Mouse (Mus musculus): ENCODE results near the gene Fth1.
"Not testable (repeated sequence)": the region's sequence is repeated elsewhere in the genome, so short reads cannot be mapped to it uniquely, and the experiment has no call there.

Gene Fth1

DNA sequence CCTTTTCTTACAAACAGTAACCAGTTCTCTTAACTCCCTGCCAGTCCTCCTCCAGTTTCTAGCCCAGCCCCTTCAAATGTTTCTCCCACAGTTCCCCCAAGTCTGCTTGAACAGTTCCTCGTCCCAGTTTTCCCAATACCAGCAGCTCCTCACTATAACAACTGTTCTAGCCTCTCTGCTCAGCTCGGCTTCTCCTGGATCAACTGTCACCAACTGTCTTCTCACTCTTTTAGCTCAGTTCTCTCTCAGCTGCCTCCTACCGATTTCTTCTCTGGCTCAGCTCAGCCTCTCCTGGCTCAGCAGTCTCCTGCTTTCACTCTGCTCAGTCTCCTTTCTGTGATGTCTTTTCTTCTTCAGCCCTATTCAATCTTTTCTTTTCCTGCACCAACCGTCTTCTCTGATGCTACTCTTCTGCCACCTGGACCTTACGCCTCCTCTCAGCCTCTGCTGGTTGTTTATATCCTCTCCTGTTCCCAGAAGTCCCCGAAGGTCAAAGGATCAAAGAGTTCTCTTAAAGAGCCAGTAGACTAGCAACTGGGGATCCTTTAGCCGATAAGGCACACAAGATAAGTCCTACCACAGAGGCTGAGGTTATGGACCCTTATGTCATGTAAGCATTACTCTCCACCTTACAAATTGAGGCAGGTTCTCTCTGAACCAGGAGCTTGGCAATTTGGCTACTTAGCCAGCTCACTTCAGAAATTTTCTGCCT lies 16.0 kb upstream of the Fth1 start:
- DNase-seq (ENCODE audit: low read depth): no peak

DNA sequence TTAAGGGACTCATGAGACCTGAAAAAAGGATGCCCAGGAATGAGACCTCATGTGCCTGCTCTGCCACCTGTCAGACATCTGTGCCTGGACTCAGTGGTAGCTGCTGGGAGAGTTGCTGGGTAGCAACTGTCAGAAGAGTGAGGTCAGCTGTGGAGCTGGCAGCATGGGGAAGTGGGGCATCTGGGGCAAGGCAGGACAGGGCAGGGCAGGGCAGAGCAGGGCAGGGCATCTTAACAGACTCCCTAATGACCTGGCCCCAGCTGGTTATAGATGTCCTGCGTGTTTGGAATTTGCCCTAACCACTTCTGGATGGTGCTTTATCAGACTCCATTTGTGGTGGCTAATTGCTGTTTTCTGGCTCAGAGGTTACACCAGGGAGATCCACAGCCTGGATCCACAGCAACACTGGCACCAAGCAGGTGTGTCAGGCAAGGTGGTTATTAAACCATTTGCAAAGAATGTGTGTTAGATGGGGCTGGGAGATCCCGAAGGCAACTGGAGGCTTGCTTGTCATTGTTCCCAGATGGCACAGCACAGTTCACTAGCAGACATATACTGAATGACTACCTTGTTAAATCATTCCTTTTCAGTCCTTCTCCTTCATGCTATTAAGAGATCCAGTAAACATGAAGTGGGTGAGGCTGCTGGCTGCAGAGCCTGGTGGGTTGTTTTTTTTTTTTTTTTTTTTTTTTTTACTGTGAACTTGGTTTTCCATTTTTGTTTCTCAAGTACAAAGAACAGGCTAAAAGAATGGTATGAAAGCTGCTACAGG lies 14.1 kb upstream of the Fth1 start:
- no peak for DNase-seq (ENCODE audit: low read depth)

DNA sequence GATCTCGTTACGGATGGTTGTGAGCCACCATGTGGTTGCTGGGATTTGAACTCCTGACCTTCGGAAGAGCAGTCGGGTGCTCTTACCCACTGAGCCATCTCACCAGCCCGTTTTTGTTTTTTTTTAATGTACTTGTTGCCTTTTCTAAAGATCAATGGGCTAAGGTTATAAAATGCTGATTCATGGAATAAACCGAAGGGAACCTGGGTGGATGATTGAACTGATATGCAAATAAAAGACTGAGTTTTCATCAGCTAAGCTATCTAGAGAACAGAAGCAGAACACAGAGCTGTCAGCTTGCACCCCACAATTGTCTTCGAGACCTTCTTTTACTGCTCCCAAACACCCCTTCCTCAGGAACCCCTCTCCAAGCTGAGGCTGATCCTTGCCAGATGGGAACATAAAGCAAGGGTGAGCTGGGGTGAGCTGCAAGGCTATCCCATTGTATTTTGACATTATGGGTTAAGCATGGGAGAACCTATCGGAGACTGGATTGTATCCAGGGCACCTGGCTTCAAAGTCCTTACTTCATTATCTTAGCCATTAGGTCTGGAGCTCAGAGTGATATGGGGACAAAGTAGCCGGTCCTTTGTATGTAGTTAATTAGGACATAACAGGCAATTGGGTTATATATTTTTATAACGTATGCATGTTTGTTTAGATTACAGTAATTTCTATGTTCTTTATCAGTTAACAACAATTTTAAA lies 12.2 kb upstream of the Fth1 start:
- DNase-seq (ENCODE audit: low read depth): no peak

DNA sequence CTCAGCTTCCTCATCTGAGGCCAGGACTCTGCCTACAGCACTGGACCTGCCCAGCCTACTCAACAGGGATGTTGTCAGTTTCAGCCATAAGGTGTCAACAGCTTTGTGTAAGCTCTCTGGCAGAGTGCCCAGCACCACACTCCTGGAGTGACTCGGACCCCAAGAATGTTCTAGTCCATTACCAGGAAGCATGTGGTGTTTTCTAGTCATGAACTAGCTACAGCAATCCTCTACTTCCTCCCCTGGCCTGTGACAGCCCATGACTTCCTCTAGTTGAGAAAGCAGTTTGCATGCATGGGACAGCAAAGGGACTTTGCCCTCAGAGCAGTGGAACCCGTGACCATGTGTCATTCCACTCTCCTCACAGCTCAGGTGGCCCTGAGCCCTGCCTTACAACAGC lies 5.5 kb upstream of the Fth1 start:
- DNase-seq (ENCODE audit: low read depth): not testable (repeated sequence)

DNA sequence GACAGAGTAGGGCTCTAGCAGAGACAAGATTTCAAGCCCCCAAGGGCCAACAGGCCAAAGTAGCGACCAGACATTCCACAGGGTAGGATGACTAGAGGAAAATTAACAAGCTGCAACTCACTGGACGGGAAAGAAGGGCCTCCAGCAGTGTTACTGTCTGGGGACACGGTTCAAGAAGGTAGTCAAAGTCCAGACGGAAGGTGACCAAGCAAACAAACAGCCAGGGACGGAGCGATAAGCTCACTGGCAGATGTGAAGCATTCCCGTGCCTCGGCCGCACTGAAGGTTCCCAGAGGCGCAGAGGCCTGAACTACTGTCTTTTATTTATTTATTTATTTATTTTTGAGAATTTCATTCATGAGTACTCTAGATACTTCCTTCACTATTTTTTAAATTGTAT lies 3.3 kb upstream of the Fth1 start:
- DNase-seq (ENCODE audit: low read depth): no peak

DNA sequence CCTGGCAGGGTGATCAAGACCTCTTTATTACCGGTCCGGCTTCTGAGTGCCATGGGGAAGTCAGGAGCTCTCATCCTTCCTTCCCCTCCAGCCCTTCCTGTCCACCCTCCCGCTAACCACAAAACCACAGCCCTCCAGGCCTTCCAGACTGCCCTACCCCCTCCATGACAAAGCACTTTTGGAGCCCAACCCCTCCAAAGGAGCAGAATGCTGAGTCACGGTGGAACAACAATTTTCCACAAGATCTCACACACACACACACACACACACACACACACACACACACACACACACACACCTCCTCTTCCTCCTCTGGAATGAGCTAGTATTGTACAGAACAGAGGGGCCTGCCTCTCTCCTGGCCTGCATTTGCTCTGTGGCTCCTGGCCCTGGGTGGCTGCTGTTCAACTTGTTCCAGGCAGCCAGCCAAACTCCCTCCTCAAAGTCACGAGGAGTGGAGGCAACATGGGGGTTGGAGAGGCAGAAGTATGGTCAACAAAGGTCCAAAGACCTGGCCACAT lies 1.9 kb upstream of the Fth1 start:
- DNase-seq (ENCODE audit: low read depth): no peak

DNA sequence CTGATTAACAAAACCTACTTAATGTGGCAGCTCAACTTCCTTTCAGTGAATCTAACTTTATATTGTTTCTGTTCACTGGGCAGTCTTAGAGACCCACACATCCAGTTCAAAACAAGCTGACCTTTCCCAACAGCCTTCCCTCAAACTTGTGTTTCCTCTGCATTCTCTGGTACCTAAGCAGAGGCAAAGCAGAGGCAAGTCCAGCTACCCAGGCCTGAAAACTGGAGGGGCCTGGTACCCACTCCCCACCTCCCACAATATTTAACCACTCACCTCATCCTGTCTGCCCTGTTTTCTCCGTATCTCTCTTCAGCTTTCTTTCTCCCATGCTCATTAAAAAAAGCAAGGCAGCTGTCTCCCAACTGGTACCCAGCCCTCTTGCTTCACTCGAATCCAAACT lies 1.2 kb upstream of the Fth1 start:
- DNase-seq (ENCODE audit: low read depth): no peak

DNA sequence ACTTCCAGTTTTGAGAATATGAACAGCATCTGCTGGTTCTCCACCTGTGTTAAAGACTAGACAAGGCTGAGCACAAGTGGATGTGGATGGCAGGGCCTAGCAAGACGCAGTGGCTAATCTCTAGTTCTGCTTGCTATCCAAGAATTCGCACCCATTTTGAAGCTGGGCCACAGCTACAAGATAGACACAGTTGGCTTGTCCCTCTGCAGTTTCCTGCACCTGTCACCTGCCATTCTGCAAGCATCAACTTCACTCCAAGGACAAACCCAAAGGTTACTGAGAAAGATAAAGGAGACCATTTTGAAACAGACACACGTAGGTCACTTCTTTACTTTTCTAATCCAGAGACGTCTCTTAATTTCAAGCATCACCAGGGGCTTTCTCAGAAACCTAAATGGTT lies 1.2 kb downstream of the Fth1 start:
- DNase-seq (ENCODE audit: low read depth): no peak

DNA sequence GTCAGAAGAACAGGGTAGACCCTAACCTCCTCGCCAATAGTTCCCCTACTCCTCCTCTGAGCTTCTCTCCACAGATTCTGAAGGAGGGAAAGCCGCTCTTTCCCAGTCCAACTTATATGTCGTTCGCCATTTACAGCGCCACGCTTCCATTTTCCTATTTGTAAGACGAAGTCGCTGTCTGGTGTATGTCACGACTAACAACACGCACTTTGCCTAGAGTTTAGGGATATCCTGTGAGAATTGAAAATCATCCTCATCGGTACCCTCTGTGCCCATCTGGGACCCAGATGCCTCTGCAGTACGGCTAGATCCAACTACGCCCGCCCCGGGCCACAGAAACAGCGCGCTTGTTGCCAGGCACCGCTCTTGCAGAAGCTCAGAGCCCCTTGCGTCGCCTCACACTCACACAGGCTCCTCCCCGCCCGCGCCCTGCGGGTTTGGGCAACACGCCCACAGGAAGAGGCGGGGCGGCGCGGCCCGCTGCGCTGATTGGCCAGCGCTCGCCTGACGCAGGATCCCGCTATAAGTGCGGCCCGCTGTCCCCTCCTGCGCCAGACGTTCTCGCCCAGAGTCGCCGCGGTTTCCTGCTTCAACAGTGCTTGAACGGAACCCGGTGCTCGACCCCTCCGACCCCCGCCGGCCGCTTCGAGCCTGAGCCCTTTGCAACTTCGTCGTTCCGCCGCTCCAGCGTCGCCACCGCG lies 1.9 kb downstream of the Fth1 start:
- peak; percentile 99 for DNase-seq (ENCODE audit: low read depth)

DNA sequence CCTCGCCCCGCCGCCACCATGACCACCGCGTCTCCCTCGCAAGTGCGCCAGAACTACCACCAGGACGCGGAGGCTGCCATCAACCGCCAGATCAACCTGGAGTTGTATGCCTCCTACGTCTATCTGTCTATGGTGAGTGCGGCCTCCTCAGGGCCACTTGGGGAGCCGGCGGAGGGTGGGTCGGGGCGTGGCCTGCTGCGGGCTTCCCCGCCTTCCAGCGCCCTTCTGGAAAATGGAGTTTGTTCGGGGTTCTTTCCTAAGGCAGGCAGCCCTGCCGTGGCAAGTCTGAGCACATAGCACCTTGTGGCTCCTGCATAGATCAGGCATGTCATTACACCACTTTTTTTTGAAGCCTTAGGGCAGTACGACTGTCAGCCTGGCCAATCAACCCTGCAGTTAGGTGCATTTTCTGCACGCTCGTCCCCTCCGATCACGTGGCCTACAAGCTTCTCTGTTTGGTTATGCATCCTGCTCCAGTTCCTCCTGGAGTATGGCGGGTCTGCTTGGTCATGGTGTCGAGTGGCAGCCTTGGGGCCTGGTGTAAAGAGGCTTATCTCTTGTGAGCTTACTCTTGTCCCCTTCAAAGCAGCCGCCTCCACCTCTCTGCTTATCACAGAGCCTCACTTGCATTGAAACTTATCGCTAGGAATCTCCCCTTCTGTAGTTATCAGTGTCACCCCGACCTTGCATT lies 2.6 kb downstream of the Fth1 start:
- no peak for DNase-seq (ENCODE audit: low read depth)

DNA sequence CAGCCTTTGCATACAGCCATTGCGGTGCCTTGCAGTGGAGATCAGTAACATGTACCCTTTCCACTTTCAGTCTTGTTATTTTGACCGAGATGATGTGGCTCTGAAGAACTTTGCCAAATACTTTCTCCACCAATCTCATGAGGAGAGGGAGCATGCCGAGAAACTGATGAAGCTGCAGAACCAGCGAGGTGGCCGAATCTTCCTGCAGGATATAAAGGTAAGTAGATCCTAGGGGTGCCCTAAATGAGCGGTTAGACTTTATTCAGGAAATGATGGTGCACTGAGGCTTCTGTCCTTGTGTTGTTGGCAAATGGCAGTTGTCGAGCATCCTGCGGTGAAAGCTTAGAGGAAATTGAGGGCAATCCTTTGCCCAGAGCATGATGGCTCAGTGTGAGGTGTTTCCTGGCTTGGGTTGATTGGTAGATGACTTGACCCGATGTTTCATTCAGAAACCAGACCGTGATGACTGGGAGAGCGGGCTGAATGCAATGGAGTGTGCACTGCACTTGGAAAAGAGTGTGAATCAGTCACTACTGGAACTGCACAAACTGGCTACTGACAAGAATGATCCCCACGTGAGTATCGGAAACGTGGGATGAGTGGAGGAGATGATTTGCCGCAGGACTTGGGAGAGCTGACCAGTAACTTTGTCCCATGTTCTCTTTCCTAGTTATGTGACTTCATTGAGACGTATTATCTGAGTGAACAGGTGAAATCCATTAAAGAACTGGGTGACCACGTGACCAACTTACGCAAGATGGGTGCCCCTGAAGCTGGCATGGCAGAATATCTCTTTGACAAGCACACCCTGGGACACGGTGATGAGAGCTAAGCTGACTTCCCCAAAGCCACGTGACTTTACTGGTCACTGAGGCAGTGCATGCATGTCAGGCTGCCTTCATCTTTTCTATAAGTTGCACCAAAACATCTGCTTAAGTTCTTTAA lies 4.0 kb downstream of the Fth1 start:
- DNase-seq (ENCODE audit: low read depth): peak; percentile 76

DNA sequence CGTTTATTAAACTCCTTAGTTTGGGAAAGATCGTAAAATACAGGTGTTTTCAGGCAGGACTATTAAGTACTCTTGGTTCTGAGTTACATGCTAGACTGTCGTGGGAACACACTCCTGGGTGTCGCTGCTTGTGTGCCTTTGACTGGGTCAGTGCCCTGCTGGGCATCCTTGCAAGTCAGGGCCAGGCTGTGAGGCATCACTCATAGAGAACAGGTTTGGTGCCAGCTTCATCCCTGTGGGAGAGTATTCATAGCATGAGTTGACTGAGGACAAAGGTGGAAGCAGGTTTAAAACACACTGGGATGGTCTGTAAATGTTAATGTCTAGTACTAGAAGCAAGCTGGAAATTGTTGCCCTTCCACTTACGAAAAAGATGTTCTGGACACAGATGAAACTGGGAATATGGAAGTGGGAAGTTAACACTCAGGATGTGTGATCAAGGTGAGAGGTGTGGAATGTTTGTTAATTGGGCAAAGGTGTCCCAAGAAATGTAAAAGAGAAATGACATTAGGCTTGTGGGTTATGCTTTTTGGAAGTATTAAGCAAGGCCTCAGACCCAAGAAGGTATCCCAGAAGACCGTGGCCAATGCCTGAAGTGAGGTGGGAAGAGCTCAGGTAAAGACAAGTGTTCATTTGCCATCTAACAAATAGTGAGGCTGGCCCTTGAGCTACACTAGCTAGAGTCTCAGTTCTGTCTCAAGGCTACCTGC lies 4.9 kb downstream of the Fth1 start:
- DNase-seq (ENCODE audit: low read depth): peak; percentile 20

DNA sequence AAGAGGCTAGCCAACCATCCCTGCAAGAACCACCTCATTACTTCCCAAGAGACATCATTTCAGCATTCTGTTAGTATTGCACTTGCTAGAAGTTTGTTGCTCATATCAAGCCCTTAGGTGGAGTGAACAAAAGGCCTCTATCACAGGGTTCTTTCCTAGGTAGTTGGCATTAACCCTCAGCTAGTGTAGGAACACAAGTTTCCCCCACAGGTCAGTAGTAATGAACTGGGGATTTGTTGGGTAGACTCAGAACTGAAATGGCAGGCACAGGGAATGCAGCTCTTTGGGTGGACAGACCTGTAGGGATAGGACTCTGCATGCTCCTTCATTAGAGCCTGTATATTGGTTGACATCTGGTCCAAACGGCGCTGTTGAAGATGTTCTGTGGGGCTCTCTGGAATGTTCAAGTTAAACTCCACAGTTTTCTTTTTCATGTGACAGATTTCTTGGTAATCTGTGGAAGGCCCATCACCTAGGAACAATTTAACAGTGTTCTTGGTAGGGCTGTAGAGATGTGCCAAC lies 5.6 kb downstream of the Fth1 start:
- DNase-seq (ENCODE audit: low read depth): peak; percentile 32

DNA sequence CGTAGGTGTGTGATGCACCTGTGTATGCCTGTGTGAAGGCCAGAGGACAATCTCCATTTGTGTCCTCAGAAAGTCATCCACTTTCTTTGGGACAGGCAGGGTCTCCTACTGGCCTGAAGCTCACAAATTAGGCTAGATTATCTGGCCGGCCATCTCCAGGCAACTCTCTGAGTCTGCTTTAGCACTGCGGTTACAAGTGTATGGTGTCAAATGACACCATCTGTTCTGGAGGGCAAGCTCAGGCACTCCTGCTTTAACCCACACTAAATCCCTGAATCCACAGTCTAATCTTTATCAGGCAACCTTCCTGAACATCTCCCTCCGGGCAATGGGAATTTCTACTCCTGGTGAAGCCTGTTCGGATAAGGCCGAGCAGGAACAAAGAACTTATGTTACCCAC lies 6.8 kb downstream of the Fth1 start:
- DNase-seq (ENCODE audit: low read depth): no peak

DNA sequence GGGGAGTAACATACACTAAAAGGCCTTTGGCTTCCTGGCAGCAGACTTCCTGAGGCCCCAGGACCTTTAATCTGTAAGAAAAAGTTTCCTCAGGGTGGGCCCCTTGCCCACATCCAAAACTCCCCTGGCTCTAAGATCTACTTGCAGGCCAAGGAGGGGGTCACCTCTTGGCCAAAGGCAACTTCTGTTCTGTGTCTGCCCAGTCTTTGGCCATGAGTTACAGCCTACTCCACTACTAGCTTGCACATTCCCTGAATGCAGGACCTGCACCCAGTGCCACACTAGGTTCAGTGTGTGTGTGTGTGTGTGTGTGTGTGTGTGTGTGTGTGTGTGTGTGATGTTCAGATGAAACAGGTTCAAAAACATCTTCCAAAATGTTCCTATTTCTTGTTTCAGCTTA lies 7.2 kb downstream of the Fth1 start:
- no peak for DNase-seq (ENCODE audit: low read depth)

DNA sequence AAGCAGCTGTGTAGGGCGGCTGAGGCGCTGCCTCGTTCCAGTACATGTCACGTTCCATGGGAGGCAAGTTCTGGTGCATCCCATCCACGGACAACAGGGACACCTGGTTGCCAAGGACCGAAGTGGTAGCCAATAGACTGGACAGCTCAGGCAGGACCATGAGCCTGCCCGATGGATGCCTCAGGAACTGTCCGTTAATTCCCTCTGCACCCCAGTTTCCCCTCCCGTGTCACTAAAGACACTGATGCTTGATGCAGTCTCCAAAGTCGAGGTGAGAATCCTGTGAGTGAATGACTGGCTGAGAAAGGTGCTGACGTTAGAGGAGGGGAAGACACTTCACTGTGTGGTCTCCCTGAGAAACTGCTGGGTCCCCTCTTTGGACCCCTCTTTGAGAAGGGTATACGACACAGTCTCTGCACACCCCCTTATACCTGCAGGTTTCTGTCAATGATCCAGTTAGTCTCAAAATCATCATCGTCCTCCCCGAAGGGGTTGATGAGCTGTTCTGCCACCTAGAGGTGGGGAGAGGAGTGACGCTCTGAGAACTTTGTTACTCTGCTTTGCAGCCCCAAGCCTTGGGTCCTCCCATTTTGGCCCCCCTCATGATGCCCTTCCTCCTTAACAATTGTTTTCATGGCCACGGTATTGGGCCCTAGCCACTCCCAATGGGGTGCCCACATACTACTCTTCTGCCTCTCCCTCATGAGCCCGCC lies 8.9 kb downstream of the Fth1 start:
- peak; percentile 67 for DNase-seq (ENCODE audit: low read depth)

DNA sequence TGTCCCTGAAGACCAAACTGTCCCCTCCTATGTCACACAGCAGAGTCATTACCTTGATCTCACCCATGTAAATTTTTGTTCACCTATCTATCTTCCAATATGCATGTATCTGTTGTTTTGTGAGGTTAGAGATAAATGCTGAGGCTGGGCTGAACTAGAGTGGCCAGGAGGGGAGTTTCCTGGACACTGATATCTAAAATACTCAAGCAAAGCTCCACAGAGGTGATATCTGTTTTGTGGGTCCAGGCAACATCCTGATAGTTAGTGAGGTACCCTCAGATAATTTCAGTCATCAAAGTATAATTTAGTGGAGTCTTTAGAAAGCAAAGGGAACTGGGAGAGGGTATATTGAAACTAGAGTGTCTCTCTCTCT lies 9.5 kb downstream of the Fth1 start:
- no peak for DNase-seq (ENCODE audit: low read depth)

DNA sequence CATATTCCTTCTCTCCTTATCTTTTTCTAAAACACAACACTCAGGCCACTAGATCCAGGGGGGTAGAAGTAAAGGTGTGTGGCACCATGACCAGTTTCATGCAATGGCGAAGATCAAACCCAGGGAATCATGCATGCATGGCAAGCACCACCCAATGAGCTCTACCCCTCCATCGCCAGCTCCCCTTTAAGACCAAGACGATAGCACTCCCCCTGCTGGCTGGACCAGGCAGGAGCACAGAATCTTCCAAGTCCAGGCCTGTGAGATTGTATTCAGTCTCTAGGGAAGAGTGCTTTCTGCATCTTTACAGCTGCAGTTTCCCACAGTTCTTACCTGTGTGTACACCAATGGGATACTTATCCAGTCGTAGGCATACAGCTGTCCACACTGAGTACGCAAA lies 10.9 kb downstream of the Fth1 start:
- peak; percentile 90 for DNase-seq (ENCODE audit: low read depth)

Data from induced T-regulatory cell, adult 2 months (primary cell).